Mouse (Mus musculus): Measurements from ENCODE around the gene Dmgdh. TPM values are rescaled to one million over a fixed set of nuclear protein-coding genes. Genes with fewer than 3 reads are reported as not detected.

Gene Dmgdh
- polyA plus RNA-seq, 1 experiment from 2014 or later: 0.36 TPM

GRCm38 (mm10) chr13:93672371-93672770 lies 1.9 kb upstream of the Dmgdh start:
- ATAC-seq (ENCODE audit: low FRiP score): no peak
- no peak overlapping the region for H3K9ac ChIP-seq
- 89% methylated on average over 4 of the region's 4 CpGs for WGBS
- no peak overlapping the region for H3K4me2 ChIP-seq (replicated peaks)
- no peak overlapping the region for H3K4me3 ChIP-seq
- no peak overlapping the region for H3K27ac ChIP-seq
- H3K36me3 ChIP-seq: no peaks in the 10 kb centered on the region
- H3K9me3 ChIP-seq (replicated peaks): no peaks in the 10 kb centered on the region
- 0 out of 2 replicates have a peak, but pooled peaks cover 2% of the 10 kb centered on the region for H3K4me1 ChIP-seq
- peaks cover 14% of the 10 kb centered on the region for H3K27me3 ChIP-seq

GRCm38 (mm10) chr13:93673296-93673695 lies 937 bp upstream of the Dmgdh start:
- 76% methylated on average over 2 of the region's 2 CpGs for WGBS
- H3K9me3 ChIP-seq (replicated peaks): no peaks in the 10 kb centered on the region
- peaks cover 14% of the 10 kb centered on the region for H3K27me3 ChIP-seq
- H3K4me2 ChIP-seq (replicated peaks): no peak overlapping the region
- no peak overlapping the region for H3K4me3 ChIP-seq
- H3K36me3 ChIP-seq: no peaks in the 10 kb centered on the region
- no peak for ATAC-seq (ENCODE audit: low FRiP score)
- no peak overlapping the region for H3K9ac ChIP-seq
- H3K4me1 ChIP-seq: 0 out of 2 replicates have a peak, but pooled peaks cover 2% of the 10 kb centered on the region
- no peak overlapping the region for H3K27ac ChIP-seq

- H3K4me3 ChIP-seq: no peak overlapping the region
- 0 out of 2 replicates have a peak, but pooled peaks cover 2% of the 10 kb centered on the region for H3K4me1 ChIP-seq
- no peak for ATAC-seq (ENCODE audit: low FRiP score)
- no peaks in the 10 kb centered on the region for H3K9me3 ChIP-seq (replicated peaks)
- peaks cover 14% of the 10 kb centered on the region for H3K27me3 ChIP-seq
- H3K4me2 ChIP-seq (replicated peaks): no peak overlapping the region
- WGBS: 72% methylated on average over 9 of the region's 9 CpGs
- H3K36me3 ChIP-seq: no peaks in the 10 kb centered on the region
- no peak overlapping the region for H3K9ac ChIP-seq
- no peak overlapping the region for H3K27ac ChIP-seq
Observed at GRCm38 (mm10) chr13:93676864-93677263, 2.6 kb downstream of the Dmgdh start.

GRCm38 (mm10) chr13:93683336-93683735 lies 9.1 kb downstream of the Dmgdh start:
- ATAC-seq (ENCODE audit: low FRiP score): no peak
- H3K9ac ChIP-seq: no peak overlapping the region
- H3K4me1 ChIP-seq: 0 out of 2 replicates have a peak, but pooled peaks cover 6% of the 10 kb centered on the region
- no peaks in the 10 kb centered on the region for H3K36me3 ChIP-seq
- no peak overlapping the region for H3K4me3 ChIP-seq
- H3K27me3 ChIP-seq: no peaks in the 10 kb centered on the region
- no peak overlapping the region for H3K27ac ChIP-seq
- no peak overlapping the region for H3K4me2 ChIP-seq (replicated peaks)
- H3K9me3 ChIP-seq (replicated peaks): no peaks in the 10 kb centered on the region

GRCm38 (mm10) chr13:93685226-93685625 lies 11.0 kb downstream of the Dmgdh start:
- no peak overlapping the region for H3K4me2 ChIP-seq (replicated peaks)
- H3K4me3 ChIP-seq: no peak overlapping the region
- no peaks in the 10 kb centered on the region for H3K27me3 ChIP-seq
- H3K27ac ChIP-seq: no peak overlapping the region
- ATAC-seq (ENCODE audit: low FRiP score): no peak
- WGBS: 74% methylated on average over 4 of the region's 4 CpGs
- no peaks in the 10 kb centered on the region for H3K9me3 ChIP-seq (replicated peaks)
- no peaks in the 10 kb centered on the region for H3K36me3 ChIP-seq
- H3K9ac ChIP-seq: no peak overlapping the region
- H3K4me1 ChIP-seq: 0 out of 2 replicates have a peak, but pooled peaks cover 6% of the 10 kb centered on the region

GRCm38 (mm10) chr13:93687321-93687720 lies 13.1 kb downstream of the Dmgdh start:
- 9% methylated on average over 5 of the region's 5 CpGs for WGBS
- Histone ChIP-seq H3K27ac (no peak overlapping the region), H3K4me3 (no peak overlapping the region), H3K9me3 (replicated peaks) (no peaks in the 10 kb centered on the region), H3K4me1 (0 out of 2 replicates have a peak, but pooled peaks cover 6% of the 10 kb centered on the region), H3K36me3 (no peaks in the 10 kb centered on the region), H3K4me2 (replicated peaks) (no peak overlapping the region), H3K9ac (no peak overlapping the region), H3K27me3 (no peaks in the 10 kb centered on the region)
- ATAC-seq (ENCODE audit: low FRiP score): no peak

- Histone ChIP-seq H3K36me3 (no peaks in the 10 kb centered on the region), H3K27me3 (no peaks in the 10 kb centered on the region), H3K27ac (no peak overlapping the region), H3K4me1 (0 out of 2 replicates have a peak, but pooled peaks cover 6% of the 10 kb centered on the region), H3K4me2 (replicated peaks) (no peak overlapping the region), H3K9ac (no peak overlapping the region), H3K4me3 (no peak overlapping the region), H3K9me3 (replicated peaks) (no peaks in the 10 kb centered on the region)
- no peak for ATAC-seq (ENCODE audit: low FRiP score)
- 91% methylated on average over 3 of the region's 3 CpGs for WGBS
Observed at GRCm38 (mm10) chr13:93689566-93689965, 15.3 kb downstream of the Dmgdh start.

- H3K27me3 ChIP-seq: no peaks in the 10 kb centered on the region
- no peaks in the 10 kb centered on the region for H3K9me3 ChIP-seq (replicated peaks)
- ATAC-seq (ENCODE audit: low FRiP score): no peak
- no peaks in the 10 kb centered on the region for H3K36me3 ChIP-seq
- H3K4me3 ChIP-seq: no peak overlapping the region
- no peak overlapping the region for H3K27ac ChIP-seq
- no peak overlapping the region for H3K9ac ChIP-seq
- no peak overlapping the region for H3K4me2 ChIP-seq (replicated peaks)
- 95% methylated on average over 1 of the region's 1 CpGs for WGBS
- H3K4me1 ChIP-seq: 0 out of 2 replicates have a peak, but pooled peaks cover 6% of the 10 kb centered on the region
Observed at GRCm38 (mm10) chr13:93690821-93691220, 16.6 kb downstream of the Dmgdh start.

GRCm38 (mm10) chr13:93698866-93699265 lies 24.6 kb downstream of the Dmgdh start:
- Histone ChIP-seq H3K36me3 (no peaks in the 10 kb centered on the region), H3K27ac (no peak overlapping the region), H3K9me3 (replicated peaks) (no peaks in the 10 kb centered on the region), H3K27me3 (no peaks in the 10 kb centered on the region), H3K4me1 (no peaks in the 10 kb centered on the region), H3K4me3 (no peak overlapping the region), H3K4me2 (replicated peaks) (no peak overlapping the region), H3K9ac (no peak overlapping the region)
- ATAC-seq (ENCODE audit: low FRiP score): no peak
- 83% methylated on average over 6 of the region's 6 CpGs for WGBS

GRCm38 (mm10) chr13:93705697-93706096 lies 31.5 kb downstream of the Dmgdh start:
- Histone ChIP-seq H3K27ac (no peak overlapping the region), H3K4me3 (no peak overlapping the region), H3K4me1 (no peaks in the 10 kb centered on the region), H3K9ac (no peak overlapping the region), H3K27me3 (no peaks in the 10 kb centered on the region), H3K4me2 (replicated peaks) (no peak overlapping the region), H3K9me3 (replicated peaks) (no peaks in the 10 kb centered on the region), H3K36me3 (no peaks in the 10 kb centered on the region)
- ATAC-seq (ENCODE audit: low FRiP score): no peak
- 80% methylated on average over 4 of the region's 4 CpGs for WGBS

GRCm38 (mm10) chr13:93707271-93707670 lies 33.0 kb downstream of the Dmgdh start:
- H3K27ac ChIP-seq: no peak overlapping the region
- WGBS: 83% methylated on average over 4 of the region's 4 CpGs
- no peaks in the 10 kb centered on the region for H3K9me3 ChIP-seq (replicated peaks)
- no peaks in the 10 kb centered on the region for H3K4me1 ChIP-seq
- no peaks in the 10 kb centered on the region for H3K36me3 ChIP-seq
- no peaks in the 10 kb centered on the region for H3K27me3 ChIP-seq
- H3K4me2 ChIP-seq (replicated peaks): no peak overlapping the region
- no peak overlapping the region for H3K4me3 ChIP-seq
- ATAC-seq (ENCODE audit: low FRiP score): no peak
- H3K9ac ChIP-seq: no peak overlapping the region

- Histone ChIP-seq H3K27me3 (no peaks in the 10 kb centered on the region), H3K36me3 (no peaks in the 10 kb centered on the region), H3K9ac (no peak overlapping the region), H3K4me1 (no peaks in the 10 kb centered on the region), H3K4me3 (no peak overlapping the region), H3K27ac (no peak overlapping the region), H3K4me2 (replicated peaks) (no peak overlapping the region), H3K9me3 (replicated peaks) (no peaks in the 10 kb centered on the region)
- no peak for ATAC-seq (ENCODE audit: low FRiP score)
- WGBS: 89% methylated on average over 4 of the region's 4 CpGs
Observed at GRCm38 (mm10) chr13:93710325-93710724, 36.1 kb downstream of the Dmgdh start.

- H3K4me2 ChIP-seq (replicated peaks): no peak overlapping the region
- no peak overlapping the region for H3K9ac ChIP-seq
- H3K36me3 ChIP-seq: no peaks in the 10 kb centered on the region
- no peak for ATAC-seq (ENCODE audit: low FRiP score)
- H3K9me3 ChIP-seq (replicated peaks): no peaks in the 10 kb centered on the region
- 90% methylated on average over 4 of the region's 4 CpGs for WGBS
- H3K4me1 ChIP-seq: no peaks in the 10 kb centered on the region
- H3K27ac ChIP-seq: no peak overlapping the region
- H3K4me3 ChIP-seq: no peak overlapping the region
- no peaks in the 10 kb centered on the region for H3K27me3 ChIP-seq
Observed at GRCm38 (mm10) chr13:93711226-93711625, 37.0 kb downstream of the Dmgdh start.

All from hindbrain, embryonic 12.5 days (tissue).